Mouse (Mus musculus) limb, embryonic 14.5 days (tissue): ENCODE data around the gene Neu2. TPM values are rescaled to one million over a fixed set of nuclear protein-coding genes. Genes with fewer than 3 reads are reported as not detected.

Experiments
- ATAC-seq: fragments of 200-750 bp; cut with Nextera tagmentation; 2 replicates; pipeline ENCODE4 v1.8.0; 2017; ENCODE audit warnings: low read depth, moderate number of reproducible peaks, moderate TSS enrichment; ENCODE audit not compliant: low FRiP score
- DNase-seq: peaks from one replicate; pipeline ENCODE4 v3.0.0-alpha.2; 2015; ENCODE audit warnings: low spot score
- H3K27ac ChIP-seq: fragments of 300-500 bp; sonication (generic); replicated peaks from 2 replicates; pipeline ENCODE4 v1.5.1; 2014; ENCODE audit warnings: low read depth, mild to moderate bottlenecking, low read length, moderate library complexity, mixed read lengths
- H3K27me3 ChIP-seq: fragments of 300-500 bp; sonication (generic); 2 replicates; pipeline ENCODE4 v1.6.1; 2014; ENCODE audit warnings: low read length, mixed read lengths; ENCODE audit not compliant: control insufficient read depth, insufficient read depth
- H3K36me3 ChIP-seq: fragments of 300-500 bp; sonication (generic); 2 replicates; pipeline ENCODE4 v1.6.1; 2014; ENCODE audit warnings: mild to moderate bottlenecking, low read length, moderate library complexity, mixed read lengths; ENCODE audit not compliant: control insufficient read depth, insufficient read depth
- H3K4me1 ChIP-seq: fragments of 300-500 bp; sonication (generic); 2 replicates; pipeline ENCODE4 v1.6.1; 2014; ENCODE audit warnings: antibody characterized with exemption, low read length, mixed read lengths; ENCODE audit not compliant: control insufficient read depth, insufficient read depth
- H3K4me2 ChIP-seq: fragments of 300-500 bp; sonication (generic); replicated peaks from 2 replicates; pipeline ENCODE4 v1.6.1; 2014; ENCODE audit warnings: low read depth, mild to moderate bottlenecking, low read length, moderate library complexity; ENCODE audit not compliant: severe bottlenecking
- H3K4me3 ChIP-seq: fragments of 300-500 bp; sonication (generic); replicated peaks from 2 replicates; pipeline ENCODE4 v1.5.1; 2014; ENCODE audit warnings: low read length
- H3K9ac ChIP-seq: fragments of 300-500 bp; sonication (generic); 2 replicates; pipeline ENCODE4 v1.6.1; 2014; ENCODE audit warnings: mild to moderate bottlenecking, low read depth, low read length, moderate library complexity; ENCODE audit not compliant: severe bottlenecking
- H3K9me3 ChIP-seq: fragments of 300-500 bp; sonication (generic); 2 replicates; pipeline ENCODE4 v1.6.1; 2016; ENCODE audit warnings: low read length; ENCODE audit not compliant: control insufficient read depth
- POLR2A ChIP-seq: fragments of 200-500 bp; IDR thresholded peaks from 2 replicates; pipeline ENCODE4 v1.8.0; 2012; ENCODE audit warnings: inconsistent platforms, mild to moderate bottlenecking, moderate library complexity, borderline replicate concordance; ENCODE audit not compliant: insufficient read depth, insufficient read length; ENCODE audit errors: extremely low read depth
- WGBS: fragments of 180-500 bp; shearing (Covaris S2); extraction: QIAGEN DNeasy Blood & Tissue Kit; methylation state at CpG from one replicate; pipeline ENCODE4 v1.1.7; 2014; 5-methylcytosine and 5-hydroxymethylcytosine counted together
- polyA plus RNA-seq, 2 experiments: library from polyadenylated mRNA; depleted of rRNA in 1 of 2; stranded (reverse) in 1 of 2; unstranded in 1 of 2; fragments of >200 nt; fragmentation: Nextera tagmentation in 1 of 2; extraction: Ambion mirVana in 1 of 2; gene quantifications; 2 replicates each; pipeline versions ENCODE4 v1.2.1 to v1.2.3; 2012 to 2014

Gene Neu2
- polyA plus RNA-seq, 2 experiments = 0.04 TPM; not detected in 1

DNA sequence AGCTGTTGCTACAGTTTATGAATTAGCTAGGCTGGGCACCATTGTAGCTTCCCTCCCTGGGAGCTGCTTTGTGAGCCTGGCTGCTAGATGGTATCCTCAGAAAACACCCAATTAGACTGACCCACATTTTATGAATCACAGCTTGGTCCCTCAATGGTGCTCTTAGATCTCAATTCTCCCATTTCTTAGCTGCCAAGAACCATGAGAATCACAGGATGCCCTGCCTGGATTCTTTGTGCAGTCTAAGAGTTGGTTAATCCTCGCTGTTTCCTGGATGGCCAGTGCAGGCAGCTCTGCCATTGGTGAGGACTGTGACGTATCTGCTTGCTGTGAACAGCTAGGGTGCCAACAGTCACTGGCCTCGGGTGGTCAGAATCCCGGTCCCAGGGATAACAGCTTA lies 16.1 kb upstream of the Neu2 start:
- no peak overlapping the region for H3K27ac ChIP-seq
- no peak overlapping the region for H3K4me2 ChIP-seq
- no peaks in the 10 kb centered on the region for H3K36me3 ChIP-seq
- no peaks in the 10 kb centered on the region for H3K9me3 ChIP-seq
- H3K4me3 ChIP-seq = no peak overlapping the region
- H3K27me3 ChIP-seq = no peaks in the 10 kb centered on the region
- no peak for TF ChIP-seq POLR2A
- no peak overlapping the region for H3K9ac ChIP-seq
- WGBS = 75% methylated on average over 4 of the region's 4 CpGs
- ATAC-seq = no peak
- no peak for DNase-seq
- H3K4me1 ChIP-seq = no peaks in the 10 kb centered on the region

- H3K4me2 ChIP-seq = no peak overlapping the region
- H3K9ac ChIP-seq = no peak overlapping the region
- TF ChIP-seq POLR2A = no peak
- H3K9me3 ChIP-seq = no peaks in the 10 kb centered on the region
- peaks cover 30% of the 10 kb centered on the region for H3K27me3 ChIP-seq
- H3K4me1 ChIP-seq = peaks cover 4% of the 10 kb centered on the region
- ATAC-seq (no peak), DNase-seq (no peak)
- H3K4me3 ChIP-seq = no peak overlapping the region
- H3K36me3 ChIP-seq = no peaks in the 10 kb centered on the region
- H3K27ac ChIP-seq = no peak overlapping the region
- WGBS = 90% methylated on average over 4 of the region's 4 CpGs
Observed at GRCm38 (mm10) chr1:87505524-87505923, 4.2 kb upstream of the Neu2 start.

DNA sequence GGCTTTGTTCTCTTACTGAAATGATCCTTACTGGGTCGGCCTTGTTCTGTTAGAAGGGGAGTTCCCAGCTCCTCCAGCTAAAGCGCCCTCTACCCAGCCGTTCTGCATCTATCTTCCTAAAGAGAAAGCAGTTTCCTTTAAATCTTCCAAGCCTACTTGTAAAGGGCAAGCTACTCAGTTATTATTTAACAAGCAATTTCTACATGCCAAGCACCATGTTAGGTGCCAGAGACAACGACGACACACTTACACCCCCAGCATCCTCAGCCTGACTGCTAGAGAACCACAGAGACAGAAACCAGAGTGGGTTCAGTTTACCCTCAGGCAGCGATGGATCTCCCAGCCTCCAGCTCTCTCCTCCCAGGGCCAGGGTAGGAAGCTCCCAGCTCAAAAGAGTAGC lies 1.8 kb upstream of the Neu2 start:
- H3K4me2 ChIP-seq = no peak overlapping the region
- no peak overlapping the region for H3K4me3 ChIP-seq
- TF ChIP-seq POLR2A = no peak
- no peaks in the 10 kb centered on the region for H3K36me3 ChIP-seq
- H3K9ac ChIP-seq = no peak overlapping the region
- H3K27ac ChIP-seq = no peak overlapping the region
- ATAC-seq = no peak
- H3K27me3 ChIP-seq = peaks cover 41% of the 10 kb centered on the region
- no peak for DNase-seq
- WGBS = 60% methylated on average over 6 of the region's 6 CpGs
- H3K4me1 ChIP-seq = peaks cover 4% of the 10 kb centered on the region
- no peaks in the 10 kb centered on the region for H3K9me3 ChIP-seq

DNA sequence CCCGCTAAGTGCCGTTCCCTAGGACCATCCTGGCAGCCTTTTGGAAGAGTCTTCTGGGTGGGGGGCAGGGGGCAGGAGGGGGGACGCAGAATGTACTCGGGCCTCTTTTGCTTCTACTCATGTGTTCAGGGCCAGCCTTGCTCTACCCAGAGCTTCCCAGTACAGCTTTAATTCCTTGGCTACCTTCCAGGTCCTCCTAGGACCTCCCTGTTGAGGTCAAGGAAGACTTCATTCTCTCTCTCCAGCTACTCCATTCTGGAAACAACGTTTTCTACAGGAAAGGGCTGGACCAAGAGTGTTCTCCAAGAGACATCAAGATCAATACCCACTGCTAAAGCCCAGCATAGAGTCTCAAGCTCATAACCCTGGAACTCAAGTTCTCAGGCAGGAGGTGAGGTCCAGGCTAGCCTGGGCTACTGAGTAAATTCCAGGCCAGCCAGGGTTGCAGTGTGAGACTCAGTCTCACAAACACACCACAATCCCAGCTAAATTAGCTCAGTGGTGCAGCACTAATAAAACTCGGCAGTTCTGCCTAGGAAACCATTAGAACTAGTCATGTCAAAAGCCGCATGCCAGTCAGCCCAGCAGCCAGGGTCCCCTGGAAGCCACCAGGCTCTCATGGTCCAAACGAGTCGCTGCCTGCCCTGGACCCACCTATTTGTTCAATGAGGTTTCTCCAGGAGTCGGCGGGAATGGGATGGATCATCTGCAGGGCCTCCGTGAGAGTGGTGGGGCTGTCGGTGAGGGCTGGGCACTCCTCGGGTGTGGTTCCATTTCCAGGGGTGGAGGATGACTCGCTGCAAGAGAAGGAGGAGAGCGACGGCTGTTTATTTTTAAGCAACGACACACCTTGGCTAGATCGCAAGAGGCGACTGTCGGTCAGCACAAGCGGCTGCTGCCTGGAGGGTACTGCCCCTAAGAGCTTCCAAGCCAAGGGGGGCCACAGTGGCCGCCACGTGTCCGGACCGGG lies 813 bp upstream of the Neu2 start:
- H3K27me3 ChIP-seq = peaks cover 41% of the 10 kb centered on the region
- TF ChIP-seq POLR2A = no peak
- no peak overlapping the region for H3K27ac ChIP-seq
- H3K4me3 ChIP-seq = peak overlapping the region; percentile 65
- 19% methylated on average over 25 of the region's 26 CpGs for WGBS
- no peak for ATAC-seq
- no peak for DNase-seq
- H3K9ac ChIP-seq = peak overlapping the region; percentile 52
- H3K36me3 ChIP-seq = no peaks in the 10 kb centered on the region
- no peaks in the 10 kb centered on the region for H3K9me3 ChIP-seq
- H3K4me2 ChIP-seq = peak overlapping the region; percentile 100
- peaks cover 4% of the 10 kb centered on the region for H3K4me1 ChIP-seq

DNA sequence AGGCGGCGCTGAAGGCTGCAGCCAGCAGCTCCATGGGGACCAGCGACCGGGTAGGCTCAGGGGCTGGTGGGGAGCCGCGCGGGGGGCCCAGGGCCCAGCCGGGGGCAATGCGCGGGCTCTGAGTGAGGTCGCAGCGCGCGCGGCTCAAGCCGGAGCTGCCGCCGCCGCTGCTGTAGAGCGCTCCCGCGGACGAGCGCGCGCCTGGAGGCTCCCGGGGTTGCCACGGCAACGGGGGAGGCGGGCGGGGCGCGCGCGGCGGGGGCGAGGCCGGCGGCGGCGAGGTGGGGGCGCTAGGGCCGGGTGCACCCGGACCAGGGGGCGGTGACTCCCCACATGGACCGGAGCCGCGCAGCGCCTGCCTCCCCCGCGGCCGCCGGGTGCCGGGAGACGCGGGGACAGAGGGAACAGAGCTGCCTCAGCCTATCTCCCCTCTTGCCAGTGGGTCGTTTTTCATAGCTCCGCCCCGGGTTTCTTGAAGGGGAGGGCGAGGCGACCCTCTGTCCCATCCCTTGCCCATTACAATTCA lies 540 bp downstream of the Neu2 start:
- no peaks in the 10 kb centered on the region for H3K36me3 ChIP-seq
- ATAC-seq = peak; percentile 77
- no peak overlapping the region for H3K27ac ChIP-seq

More for the DNA sequence above, 540 bp downstream of the Neu2 start:
- peak overlapping the region; percentile 52 for H3K9ac ChIP-seq
- H3K4me1 ChIP-seq = peaks cover 4% of the 10 kb centered on the region
- no peaks in the 10 kb centered on the region for H3K9me3 ChIP-seq
- peak overlapping the region; percentile 65 for H3K4me3 ChIP-seq
- DNase-seq = peak; percentile 19
- peaks cover 41% of the 10 kb centered on the region for H3K27me3 ChIP-seq
- no peak for TF ChIP-seq POLR2A
- WGBS = 0% methylated on average over 35 of the region's 61 CpGs
- peak overlapping the region; percentile 100 for H3K4me2 ChIP-seq
